Mouse (Mus musculus) neutrophil, adult 83 days (primary cell): Measurements from ENCODE around the gene Sftpa1. TPM values are rescaled to one million over a fixed set of nuclear protein-coding genes. Genes with fewer than 3 reads are reported as not detected.

Source experiments
- total RNA-seq, 2 experiments: library from RNA; stranded (reverse); gene quantifications; one replicate each; pipeline ENCODE4 v1.2.4; 2023

Gene Sftpa1
- total RNA-seq: not detected

DNA sequence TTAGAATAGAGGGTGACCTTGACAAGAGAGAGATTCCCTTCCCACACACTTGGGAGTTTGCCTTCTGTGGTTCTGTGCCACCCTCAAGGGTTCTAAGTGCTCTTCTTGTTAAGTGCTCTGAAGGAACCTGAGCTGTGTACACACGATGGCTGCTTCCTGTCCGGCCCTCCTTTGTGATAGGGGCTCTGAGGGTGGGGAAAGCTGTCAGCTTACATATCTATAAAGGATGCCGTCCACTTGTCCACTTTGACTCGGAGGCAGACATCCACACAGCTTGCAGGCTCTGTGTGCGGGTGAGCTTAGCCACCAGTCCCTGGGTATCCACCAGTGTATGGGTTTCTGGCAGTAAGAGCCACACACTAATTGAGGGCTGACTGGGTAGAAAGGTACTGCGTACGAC, at the start of gene Sftpa1:
Gene Sftpa1, plus strand, starts transcription at position 243 of the 400 bp plus-strand sequence.

DNA sequence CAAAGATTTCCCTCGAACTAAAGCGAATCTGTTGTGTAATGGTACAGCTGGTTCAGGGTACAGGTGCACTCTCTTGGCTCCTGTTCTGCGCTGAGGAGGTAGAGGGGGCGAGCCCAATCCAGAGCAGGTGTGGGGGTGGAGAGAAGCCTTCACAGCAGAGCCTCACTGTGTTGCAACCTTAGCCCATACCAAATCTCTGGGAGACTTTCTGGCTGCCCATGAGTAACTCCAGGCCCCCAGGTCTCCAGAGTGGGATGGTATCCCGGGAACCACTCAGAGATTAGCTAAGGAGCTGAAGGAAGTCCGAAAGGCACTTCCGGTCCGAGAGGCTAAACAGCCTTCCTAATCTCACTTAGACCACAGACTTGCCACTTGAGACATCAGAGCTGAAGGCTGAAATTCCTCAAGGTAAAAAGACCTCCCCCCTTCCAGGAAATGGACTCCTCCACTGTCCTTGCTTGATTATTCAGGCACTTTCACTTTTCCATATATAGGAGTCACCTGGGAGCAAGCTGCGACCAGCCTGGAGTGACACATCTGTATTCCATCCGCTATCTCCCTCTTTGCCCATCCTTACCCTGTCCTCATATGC, 26.6 kb upstream of the Sftpa1 start, which contains the start of gene Mat1a:
Gene Mat1a, plus strand, starts transcription at position 183 of the 592 bp plus-strand sequence.

DNA sequence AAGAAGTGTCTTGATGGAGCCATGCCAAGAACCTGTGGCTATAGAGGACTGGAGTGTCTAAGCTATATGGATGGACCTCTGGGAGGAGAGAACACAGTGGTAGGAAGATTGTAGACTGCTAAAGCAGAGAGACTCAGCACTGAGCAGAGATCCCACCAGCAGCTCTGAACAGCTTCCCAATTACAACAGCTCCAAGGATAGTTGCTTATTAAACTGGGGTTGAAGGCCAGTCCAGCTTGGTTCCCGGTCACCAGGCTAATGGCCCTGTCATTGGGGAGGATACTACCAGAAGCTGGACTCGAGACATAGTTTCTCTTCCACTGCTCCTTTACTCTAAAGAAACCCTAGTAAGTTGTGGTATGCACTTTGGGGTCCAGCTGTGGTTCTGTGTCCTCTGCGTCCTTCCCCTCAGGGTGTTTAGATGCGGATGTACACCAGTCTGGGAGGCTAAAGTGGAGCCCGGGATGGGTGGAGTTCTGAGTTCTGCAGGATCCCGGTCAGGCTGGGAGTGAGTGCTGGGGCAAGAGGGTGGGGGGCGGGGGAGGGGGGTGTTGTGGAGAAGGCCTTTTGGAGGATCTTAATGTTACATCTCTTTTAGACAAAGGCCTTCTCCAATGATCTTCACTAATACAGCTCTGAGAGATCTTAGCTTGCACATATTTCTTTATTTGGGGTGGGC, 19.8 kb downstream of the Sftpa1 start, which contains the start of gene Mbl1:
Gene Mbl1, plus strand, starts transcription at position 239 of the 679 bp plus-strand sequence.

DNA sequence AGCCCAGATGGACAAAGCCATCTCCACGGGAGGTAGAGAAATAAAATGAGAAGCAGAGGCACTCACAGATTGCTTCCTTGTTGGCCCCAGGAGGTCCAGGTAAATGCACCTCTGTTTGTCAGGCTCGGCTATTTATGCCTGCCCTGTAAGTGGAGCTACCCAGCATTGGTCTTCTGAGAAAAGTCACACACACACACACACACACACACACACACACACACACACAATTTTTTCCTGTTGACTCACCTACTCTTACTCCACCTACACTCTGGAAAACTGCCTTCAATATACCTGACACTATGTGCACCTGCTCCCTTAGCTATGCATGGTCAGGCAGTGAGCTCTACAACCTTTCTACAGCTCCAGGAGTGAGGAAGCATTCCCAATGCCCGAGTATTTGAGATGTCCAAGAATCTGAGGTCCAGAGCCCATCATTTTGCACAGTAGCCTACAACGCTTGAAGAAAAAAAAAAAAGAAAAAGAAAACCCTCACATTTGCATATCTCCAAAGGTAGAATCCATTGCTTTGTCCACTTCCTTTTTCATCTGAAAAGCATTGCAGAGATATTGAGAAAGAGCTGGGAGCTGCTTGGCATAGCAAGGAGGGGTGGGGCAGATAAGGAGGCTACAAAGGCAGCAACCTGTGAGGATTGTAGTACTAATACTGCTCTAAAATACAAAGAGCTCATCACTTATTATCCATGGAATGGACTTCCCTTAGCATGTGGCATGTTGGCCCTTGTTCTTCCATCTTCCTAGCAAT, 53.7 kb downstream of the Sftpa1 start, which contains the start of gene Sftpd:
Gene Sftpd, minus strand, starts transcription at position 91 of the 763 bp plus-strand sequence.

Other genes with a start within 250 kb of the Sftpa1 start
- gene Sh2d4b, start 238.5 kb upstream of the Sftpa1 start, total RNA-seq: 1 to 10 TPM in 1 of 2 experiments, under 1 TPM in 1; 0.99 to 1.6 TPM
- gene Tspan14, start 165.0 kb upstream of the Sftpa1 start, total RNA-seq: 100 to 1,000 TPM in 1 of 2 experiments, 10 to 100 TPM in 1; 90.2 to 101 TPM
- gene Fam213a, start 118.0 kb upstream of the Sftpa1 start, total RNA-seq: 1 to 10 TPM; 2.5 to 6.6 TPM
- not detected for gene Dydc2, start 62.6 kb upstream of the Sftpa1 start, total RNA-seq
- gene Dydc1, start 58.9 kb upstream of the Sftpa1 start, total RNA-seq: not detected
- gene Mat1a, start 26.7 kb upstream of the Sftpa1 start, total RNA-seq: not detected
- gene Mbl1, start 19.7 kb downstream of the Sftpa1 start, total RNA-seq: not detected
- not detected for gene Sftpd, start 53.4 kb downstream of the Sftpa1 start, total RNA-seq
- not detected for gene Gm2832, start 147.0 kb downstream of the Sftpa1 start, total RNA-seq
- not detected for gene Gm5798, start 216.8 kb downstream of the Sftpa1 start, total RNA-seq